Mouse (Mus musculus): ENCODE measurements around the gene Qsox2. TPM values are rescaled to one million over a fixed set of nuclear protein-coding genes. Genes with fewer than 3 reads are reported as not detected.

Gene Qsox2
- polyA plus RNA-seq, 1 experiment from 2014 or later = 10.7 TPM

DNA sequence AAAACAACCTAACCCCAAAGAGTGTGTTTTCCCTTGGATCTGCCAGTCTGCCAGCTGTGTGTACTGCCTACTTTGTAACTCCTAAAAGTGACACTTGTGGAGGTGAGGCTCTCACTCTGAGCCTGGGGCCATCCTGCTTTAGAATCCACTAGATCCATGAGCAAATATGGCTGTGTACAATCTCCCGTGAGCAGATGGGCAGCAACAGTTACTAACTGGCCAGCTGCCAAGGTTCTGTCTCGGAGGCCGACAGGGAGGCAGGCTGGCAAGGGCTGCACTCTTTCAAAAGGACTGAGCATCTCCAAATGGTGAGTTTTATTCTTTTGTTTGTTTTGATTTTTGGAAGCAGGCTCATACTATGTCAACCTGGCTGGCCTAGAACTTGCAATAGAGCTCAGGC, 22.8 kb downstream of the Qsox2 start:
- DNase-seq (ENCODE audit: low spot score) (no peak), ATAC-seq (ENCODE audit: low FRiP score, low TSS enrichment) (no peak)
- peaks cover 27% of the 10 kb centered on the region for H3K36me3 ChIP-seq (ENCODE audit: control insufficient read depth, insufficient read depth, low read length)
- H3K4me2 ChIP-seq (replicated peaks; ENCODE audit: low read depth) = no peak overlapping the region
- H3K9ac ChIP-seq (ENCODE audit: low read length) = no peak overlapping the region
- H3K9me3 ChIP-seq (ENCODE audit: control insufficient read depth, low read length) = no peaks in the 10 kb centered on the region
- TF ChIP-seq EP300 (optimal IDR thresholded peaks at IDR 0.05) = no peak
- no peak for TF ChIP-seq CTCF (IDR thresholded peaks at IDR 0.05; ENCODE audit: low read depth)
- no peak overlapping the region for H3K4me3 ChIP-seq (ENCODE audit: low read depth, low read length)
- H3K4me1 ChIP-seq (replicated peaks; ENCODE audit: control insufficient read depth, insufficient read depth) = no peaks in the 10 kb centered on the region
- WGBS = 10% methylated on average over 3 of the region's 3 CpGs
- no peaks in the 10 kb centered on the region for H3K27me3 ChIP-seq (ENCODE audit: control insufficient read depth, insufficient read depth, low read length)
- no peak overlapping the region for H3K27ac ChIP-seq (replicated peaks)

DNA sequence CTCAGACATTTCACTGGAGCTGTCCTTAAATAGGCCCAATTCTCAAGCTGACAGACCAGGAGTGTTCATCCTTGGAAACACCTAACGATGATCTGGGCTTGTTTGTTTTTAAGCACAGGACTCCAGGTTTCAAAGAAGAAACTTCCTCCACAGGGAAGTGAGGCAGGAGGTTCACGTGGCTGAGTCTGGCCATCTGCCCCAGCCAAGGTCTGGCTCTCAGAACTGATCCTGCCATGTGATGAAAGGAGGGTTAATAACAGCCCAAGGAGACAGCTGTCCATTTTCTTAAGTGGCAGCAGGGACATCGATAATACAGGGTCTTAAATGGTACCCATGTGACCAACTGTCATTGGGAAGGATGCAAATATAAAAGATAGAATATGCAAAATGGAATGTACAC, 27.8 kb downstream of the Qsox2 start:
- DNase-seq (ENCODE audit: low spot score) (no peak), ATAC-seq (ENCODE audit: low FRiP score, low TSS enrichment) (no peak)
- no peak overlapping the region for H3K4me2 ChIP-seq (replicated peaks; ENCODE audit: low read depth)
- H3K27ac ChIP-seq (replicated peaks) = no peak overlapping the region
- 79% methylated on average over 3 of the region's 3 CpGs for WGBS
- no peak for TF ChIP-seq EP300 (optimal IDR thresholded peaks at IDR 0.05)
- TF ChIP-seq CTCF (IDR thresholded peaks at IDR 0.05; ENCODE audit: low read depth) = no peak
- H3K36me3 ChIP-seq (ENCODE audit: control insufficient read depth, insufficient read depth, low read length) = peaks cover 18% of the 10 kb centered on the region
- H3K4me1 ChIP-seq (replicated peaks; ENCODE audit: control insufficient read depth, insufficient read depth) = no peaks in the 10 kb centered on the region
- H3K9me3 ChIP-seq (ENCODE audit: control insufficient read depth, low read length) = no peaks in the 10 kb centered on the region
- H3K9ac ChIP-seq (ENCODE audit: low read length) = no peak overlapping the region
- no peak overlapping the region for H3K4me3 ChIP-seq (ENCODE audit: low read depth, low read length)
- peaks cover 20% of the 10 kb centered on the region; the same call in 1 of the 2 replicates for H3K27me3 ChIP-seq (ENCODE audit: control insufficient read depth, insufficient read depth, low read length)

DNA sequence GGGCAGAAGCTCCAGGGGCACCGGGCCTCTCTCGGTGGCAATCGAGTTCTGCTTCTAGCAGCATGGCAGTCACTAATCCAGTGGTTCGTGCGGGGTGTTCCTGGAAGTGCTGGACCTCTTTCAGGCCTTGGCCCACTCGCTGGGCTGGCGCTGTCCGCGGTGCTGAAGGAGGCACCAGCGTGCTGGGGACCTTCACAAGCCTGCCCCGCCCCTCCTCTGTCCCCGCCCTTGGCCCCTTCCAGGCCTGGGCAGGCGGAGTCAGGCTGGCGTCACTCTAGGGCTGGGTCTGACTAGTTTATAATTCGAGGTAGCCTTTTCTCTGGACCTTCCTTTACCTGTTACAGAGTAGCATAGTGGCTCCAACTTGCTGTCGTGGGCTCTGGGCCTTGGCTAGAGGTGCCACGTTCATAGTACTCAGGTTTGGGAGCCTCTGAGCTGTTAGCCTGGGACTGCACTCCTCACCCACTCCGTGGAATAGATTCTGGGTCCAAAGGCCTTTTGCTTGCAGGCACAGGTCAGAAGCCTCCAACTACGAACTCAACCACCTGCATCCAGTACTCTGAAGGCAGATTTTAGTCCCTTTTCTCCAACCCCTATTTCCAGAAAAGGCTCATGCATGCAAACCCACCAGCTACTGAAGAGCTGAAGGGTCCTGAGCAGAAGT, 29.1 kb downstream of the Qsox2 start, which contains the start of gene Lhx3:
Lhx3 (minus strand) TSS at position 164 of the 664 bp plus-strand sequence.
- 6% methylated on average over 19 of the region's 19 CpGs for WGBS
- peak; percentile 94 for DNase-seq (ENCODE audit: low spot score)
- peaks cover 18% of the 10 kb centered on the region for H3K36me3 ChIP-seq (ENCODE audit: control insufficient read depth, insufficient read depth, low read length)
- H3K9me3 ChIP-seq (ENCODE audit: control insufficient read depth, low read length) = no peaks in the 10 kb centered on the region
- no peaks in the 10 kb centered on the region for H3K4me1 ChIP-seq (replicated peaks; ENCODE audit: control insufficient read depth, insufficient read depth)
- H3K27ac ChIP-seq (replicated peaks) = no peak within 1 kb of the TSS
- no peak within 1 kb of the TSS for H3K4me2 ChIP-seq (replicated peaks; ENCODE audit: low read depth)
- H3K9ac ChIP-seq (ENCODE audit: low read length) = no peak within 1 kb of the TSS
- no peak within 1 kb of the TSS for H3K4me3 ChIP-seq (ENCODE audit: low read depth, low read length)
- TF ChIP-seq CTCF (IDR thresholded peaks at IDR 0.05; ENCODE audit: low read depth) = no peak
- TF ChIP-seq EP300 (optimal IDR thresholded peaks at IDR 0.05) = no peak
- peak; percentile 88 for ATAC-seq (ENCODE audit: low FRiP score, low TSS enrichment)
- peaks cover 30% of the 10 kb centered on the region for H3K27me3 ChIP-seq (ENCODE audit: control insufficient read depth, insufficient read depth, low read length)

DNA sequence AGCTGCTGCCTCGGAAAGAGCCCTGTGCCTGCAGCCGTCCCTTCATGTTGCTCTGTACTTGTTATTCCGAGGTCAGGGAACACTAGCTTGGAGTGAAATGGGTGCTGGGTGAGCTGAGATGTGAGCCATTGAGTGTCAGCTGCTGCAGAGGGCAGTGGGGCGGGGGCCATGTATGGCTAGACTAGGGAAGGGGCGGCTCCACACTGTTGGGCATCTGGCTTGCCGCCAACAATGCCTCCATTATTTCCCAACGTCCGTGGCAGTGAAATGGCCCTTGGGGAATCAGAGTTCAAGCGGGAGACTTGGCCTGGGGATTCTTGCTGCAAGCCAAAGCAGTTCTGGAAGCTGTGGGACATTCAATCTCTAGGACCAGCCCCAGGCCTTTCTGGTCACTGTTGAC, 29.8 kb downstream of the Qsox2 start:
- no peak overlapping the region for H3K4me2 ChIP-seq (replicated peaks; ENCODE audit: low read depth)
- H3K36me3 ChIP-seq (ENCODE audit: control insufficient read depth, insufficient read depth, low read length) = peaks cover 17% of the 10 kb centered on the region
- H3K27me3 ChIP-seq (ENCODE audit: control insufficient read depth, insufficient read depth, low read length) = peaks cover 36% of the 10 kb centered on the region
- H3K9ac ChIP-seq (ENCODE audit: low read length) = no peak overlapping the region
- no peak overlapping the region for H3K27ac ChIP-seq (replicated peaks)
- 16% methylated on average over 9 of the region's 9 CpGs for WGBS
- no peaks in the 10 kb centered on the region for H3K9me3 ChIP-seq (ENCODE audit: control insufficient read depth, low read length)
- TF ChIP-seq EP300 (optimal IDR thresholded peaks at IDR 0.05) (no peak), CTCF (IDR thresholded peaks at IDR 0.05; ENCODE audit: low read depth) (no peak)
- no peak overlapping the region for H3K4me3 ChIP-seq (ENCODE audit: low read depth, low read length)
- ATAC-seq (ENCODE audit: low FRiP score, low TSS enrichment) (no peak), DNase-seq (ENCODE audit: low spot score) (no peak)
- no peaks in the 10 kb centered on the region for H3K4me1 ChIP-seq (replicated peaks; ENCODE audit: control insufficient read depth, insufficient read depth)

DNA sequence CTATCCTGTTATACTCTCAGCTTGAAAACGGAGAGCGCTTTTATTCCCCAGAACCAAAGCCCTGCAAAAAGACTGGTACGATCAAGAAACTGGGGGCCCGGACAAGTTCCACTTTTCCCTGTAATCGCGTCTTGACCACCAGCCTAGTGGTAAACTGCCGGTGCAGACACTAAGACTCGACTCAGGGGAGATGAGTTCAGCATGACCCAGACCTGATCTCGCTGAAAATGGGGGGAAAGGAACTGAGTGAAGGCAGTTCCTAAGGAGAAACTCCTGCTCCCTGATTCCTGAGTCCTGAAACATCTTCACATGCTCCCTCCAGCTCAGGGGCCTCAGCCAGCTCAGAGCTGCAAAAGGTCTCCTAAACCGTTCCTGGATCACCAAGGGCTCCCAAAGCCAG, 31.6 kb downstream of the Qsox2 start:
- ATAC-seq (ENCODE audit: low FRiP score, low TSS enrichment) (no peak), DNase-seq (ENCODE audit: low spot score) (no peak)
- Histone ChIP-seq H3K27ac (replicated peaks) (no peak overlapping the region), H3K4me2 (replicated peaks; ENCODE audit: low read depth) (no peak overlapping the region), H3K36me3 (ENCODE audit: control insufficient read depth, insufficient read depth, low read length) (peaks cover 4% of the 10 kb centered on the region), H3K27me3 (ENCODE audit: control insufficient read depth, insufficient read depth, low read length) (peaks cover 52% of the 10 kb centered on the region), H3K4me3 (ENCODE audit: low read depth, low read length) (no peak overlapping the region), H3K4me1 (replicated peaks; ENCODE audit: control insufficient read depth, insufficient read depth) (no peaks in the 10 kb centered on the region), H3K9me3 (ENCODE audit: control insufficient read depth, low read length) (no peaks in the 10 kb centered on the region), H3K9ac (ENCODE audit: low read length) (no peak overlapping the region)
- 21% methylated on average over 10 of the region's 10 CpGs for WGBS
- TF ChIP-seq CTCF (IDR thresholded peaks at IDR 0.05; ENCODE audit: low read depth) (no peak), EP300 (optimal IDR thresholded peaks at IDR 0.05) (no peak)

DNA sequence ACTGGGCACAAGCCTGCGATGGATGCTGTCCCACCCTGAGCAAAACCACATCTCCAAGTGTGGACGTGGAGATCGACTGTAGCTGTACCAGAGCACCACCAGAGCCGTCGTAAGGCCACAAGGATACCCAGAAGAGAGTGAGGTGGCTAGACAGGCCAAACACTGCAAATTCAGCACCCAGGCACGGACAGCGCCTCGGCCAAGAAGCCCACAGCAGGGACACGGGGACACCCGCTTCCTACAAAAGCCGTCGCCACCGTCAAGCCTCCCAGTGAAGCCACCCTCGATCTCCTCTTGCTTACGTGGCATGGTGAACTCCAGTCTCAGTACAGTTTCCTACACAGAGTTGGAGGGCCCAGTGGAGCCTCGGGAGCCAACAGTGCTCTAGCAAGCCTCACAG, 32.2 kb downstream of the Qsox2 start:
- peaks cover 56% of the 10 kb centered on the region for H3K27me3 ChIP-seq (ENCODE audit: control insufficient read depth, insufficient read depth, low read length)
- no peaks in the 10 kb centered on the region for H3K9me3 ChIP-seq (ENCODE audit: control insufficient read depth, low read length)
- no peaks in the 10 kb centered on the region for H3K4me1 ChIP-seq (replicated peaks; ENCODE audit: control insufficient read depth, insufficient read depth)
- no peak overlapping the region for H3K4me3 ChIP-seq (ENCODE audit: low read depth, low read length)
- no peak overlapping the region for H3K4me2 ChIP-seq (replicated peaks; ENCODE audit: low read depth)
- DNase-seq (ENCODE audit: low spot score) (peak; percentile 69), ATAC-seq (ENCODE audit: low FRiP score, low TSS enrichment) (no peak)
- no peak overlapping the region for H3K27ac ChIP-seq (replicated peaks)
- WGBS = 2% methylated on average over 16 of the region's 16 CpGs
- no peak overlapping the region for H3K9ac ChIP-seq (ENCODE audit: low read length)
- H3K36me3 ChIP-seq (ENCODE audit: control insufficient read depth, insufficient read depth, low read length) = no peaks in the 10 kb centered on the region
- TF ChIP-seq EP300 (optimal IDR thresholded peaks at IDR 0.05) (no peak), CTCF (IDR thresholded peaks at IDR 0.05; ENCODE audit: low read depth) (no peak)
